Mouse (Mus musculus): ENCODE results near the gene Naa38.

Naa38 gene

GRCm38 (mm10) chr11:69373223-69373965, 21.9 kb upstream of the Naa38 start:
- no peak for DNase-seq (ENCODE audit: low spot score in 2 of 2)

GRCm38 (mm10) chr11:69375646-69376045, 19.6 kb upstream of the Naa38 start:
- DNase-seq (ENCODE audit: low spot score in 2 of 2) = no peak

- no peak for DNase-seq (ENCODE audit: low spot score in 2 of 2)
Observed at GRCm38 (mm10) chr11:69377766-69378165, 17.5 kb upstream of the Naa38 start.

GRCm38 (mm10) chr11:69379600-69379999, 15.7 kb upstream of the Naa38 start:
- no peak for DNase-seq (ENCODE audit: low spot score in 2 of 2)

- no peak for DNase-seq (ENCODE audit: low spot score in 2 of 2)
Observed at GRCm38 (mm10) chr11:69381356-69381755, 13.9 kb upstream of the Naa38 start.

- DNase-seq (ENCODE audit: low spot score in 2 of 2) = no peak
Observed at GRCm38 (mm10) chr11:69382478-69383105, 12.7 kb upstream of the Naa38 start.

GRCm38 (mm10) chr11:69384979-69385378, 10.3 kb upstream of the Naa38 start:
- no peak for DNase-seq (ENCODE audit: low spot score in 2 of 2)

GRCm38 (mm10) chr11:69386758-69387157, 8.5 kb upstream of the Naa38 start:
- no peak for DNase-seq (ENCODE audit: low spot score in 2 of 2)

- no peak for DNase-seq (ENCODE audit: low spot score in 2 of 2)
Observed at GRCm38 (mm10) chr11:69388680-69389079, 6.6 kb upstream of the Naa38 start.

- DNase-seq (ENCODE audit: low spot score in 2 of 2) = peak; percentile 31 to 43
Observed at GRCm38 (mm10) chr11:69389531-69390399, 5.5 kb upstream of the Naa38 start.

- peak in 1 of 2 experiments; percentile 54 for DNase-seq (ENCODE audit: low spot score in 2 of 2)
Observed at GRCm38 (mm10) chr11:69390400-69391034, 4.8 kb upstream of the Naa38 start.

GRCm38 (mm10) chr11:69394591-69395167, 608 bp upstream of the Naa38 start:
- DNase-seq (ENCODE audit: low spot score in 2 of 2) = peak in 1 of 2 experiments; percentile 17

GRCm38 (mm10) chr11:69395634-69396373, 517 bp downstream of the Naa38 start:
- DNase-seq (ENCODE audit: low spot score in 2 of 2) = peak; percentile 94 to 96

- DNase-seq (ENCODE audit: low spot score in 2 of 2) = peak in 1 of 2 experiments; percentile 41
Observed at GRCm38 (mm10) chr11:69396772-69397171, 1.5 kb downstream of the Naa38 start.

GRCm38 (mm10) chr11:69397581-69398057, 2.3 kb downstream of the Naa38 start:
- DNase-seq (ENCODE audit: low spot score in 2 of 2) = peak in 1 of 2 experiments; percentile 26

- peak; percentile 23 to 25 for DNase-seq (ENCODE audit: low spot score in 2 of 2)
Observed at GRCm38 (mm10) chr11:69398059-69398458, 2.8 kb downstream of the Naa38 start, which contains the start of gene Tmem88. Gene Tmem88, minus strand, starts transcription at chr11:69398234.

GRCm38 (mm10) chr11:69398486-69399200, 3.4 kb downstream of the Naa38 start:
- no peak for DNase-seq (ENCODE audit: low spot score in 2 of 2)

- DNase-seq (ENCODE audit: low spot score in 2 of 2) = peak in 1 of 2 experiments; percentile 19
Observed at GRCm38 (mm10) chr11:69399201-69400082, 4.2 kb downstream of the Naa38 start.
